Mouse (Mus musculus) hindbrain, embryonic 11.5 days (tissue): ENCODE measurements around the gene Prdm5. TPM values are rescaled to one million over a fixed set of nuclear protein-coding genes. Genes with fewer than 3 reads are reported as not detected.

Experiments used
- ATAC-seq: fragments of 200-750 bp; cut with Nextera tagmentation; 2 replicates; pipeline ENCODE4 v1.8.0; 2017; ENCODE audit warnings: mild to moderate bottlenecking, moderate TSS enrichment, moderate library complexity; ENCODE audit not compliant: low FRiP score
- DNase-seq: peaks from one replicate; pipeline ENCODE4 v3.0.0-alpha.2; 2015; ENCODE audit warnings: low spot score
- H3K27ac ChIP-seq: fragments of 300-500 bp; sonication (generic); 2 replicates; pipeline ENCODE4 v1.5.1; 2014; ENCODE audit warnings: mild to moderate bottlenecking, low read depth, low read length
- H3K27me3 ChIP-seq: fragments of 300-500 bp; sonication (generic); 2 replicates; pipeline ENCODE4 v1.6.1; 2014; ENCODE audit warnings: mild to moderate bottlenecking, low read length, moderate library complexity, mixed read lengths; ENCODE audit not compliant: control insufficient read depth, insufficient read depth
- H3K36me3 ChIP-seq: fragments of 300-500 bp; sonication (generic); 2 replicates; pipeline ENCODE4 v1.6.1; 2014; ENCODE audit warnings: mild to moderate bottlenecking, low read length, moderate library complexity, mixed read lengths; ENCODE audit not compliant: control insufficient read depth, insufficient read depth
- H3K4me1 ChIP-seq: fragments of 300-500 bp; sonication (generic); replicated peaks from 2 replicates; pipeline ENCODE4 v1.6.1; 2014; ENCODE audit warnings: low read length, mixed read lengths; ENCODE audit not compliant: control insufficient read depth, insufficient read depth
- H3K4me2 ChIP-seq: fragments of 300-500 bp; sonication (generic); replicated peaks from 2 replicates; pipeline ENCODE4 v1.6.1; 2014; ENCODE audit warnings: mild to moderate bottlenecking, low read depth, low read length
- H3K4me3 ChIP-seq: fragments of 300-500 bp; sonication (generic); 2 replicates; pipeline ENCODE4 v1.5.1; 2014; ENCODE audit warnings: low read depth, low read length
- H3K9ac ChIP-seq: fragments of 300-500 bp; sonication (generic); 2 replicates; pipeline ENCODE4 v1.6.1; 2014; ENCODE audit warnings: low read depth, low read length
- H3K9me3 ChIP-seq: fragments of 300-500 bp; sonication (generic); 2 replicates; pipeline ENCODE4 v1.6.1; 2016; ENCODE audit warnings: low read length; ENCODE audit not compliant: control insufficient read depth
- WGBS: fragments of 180-500 bp; shearing (Covaris S2); extraction: QIAGEN DNeasy Blood & Tissue Kit; methylation state at CpG from one replicate; pipeline ENCODE4 v1.1.7; 2014; 5-methylcytosine and 5-hydroxymethylcytosine counted together
- polyA plus RNA-seq: library from polyadenylated mRNA; unstranded; fragments of >200 nt; fragmentation: Nextera tagmentation; extraction: Ambion mirVana; gene quantifications from 2 replicates; pipeline ENCODE4 v1.2.1, GENCODE M21; 2014

The Prdm5 gene
- polyA plus RNA-seq, 1 experiment from 2014 or later: 16.4 TPM

GRCm38 (mm10) chr6:65932776-65933175 lies 154.0 kb downstream of the Prdm5 start:
- peak; percentile 64 for ATAC-seq
- no peak overlapping the region for H3K27ac ChIP-seq

GRCm38 (mm10) chr6:65933177-65933576 lies 154.4 kb downstream of the Prdm5 start:
- Histone ChIP-seq H3K27ac (no peak overlapping the region), H3K9me3 (no peaks in the 10 kb centered on the region), H3K4me1 (no peaks in the 10 kb centered on the region), H3K4me3 (no peak overlapping the region), H3K9ac (no peak overlapping the region), H3K4me2 (no peak overlapping the region), H3K36me3 (no peaks in the 10 kb centered on the region), H3K27me3 (no peaks in the 10 kb centered on the region)
- 21% methylated on average over 4 of the region's 4 CpGs for WGBS
- peak; percentile 87 for ATAC-seq
- peak; percentile 6 for DNase-seq

More at GRCm38 (mm10) chr6:65932776-65933175, 154.0 kb downstream of the Prdm5 start:
- H3K4me2 ChIP-seq: no peak overlapping the region
- no peak overlapping the region for H3K4me3 ChIP-seq
- no peaks in the 10 kb centered on the region for H3K9me3 ChIP-seq
- no peaks in the 10 kb centered on the region for H3K27me3 ChIP-seq
- no peak overlapping the region for H3K9ac ChIP-seq
- no peaks in the 10 kb centered on the region for H3K36me3 ChIP-seq
- no peak for DNase-seq
- no peaks in the 10 kb centered on the region for H3K4me1 ChIP-seq
- WGBS: 35% methylated on average over 1 of the region's 1 CpGs

GRCm38 (mm10) chr6:65935566-65936281 lies 156.9 kb downstream of the Prdm5 start:
- Histone ChIP-seq H3K4me3 (no peak overlapping the region), H3K9ac (no peak overlapping the region), H3K36me3 (no peaks in the 10 kb centered on the region), H3K27me3 (no peaks in the 10 kb centered on the region), H3K9me3 (no peaks in the 10 kb centered on the region), H3K4me2 (no peak overlapping the region), H3K4me1 (no peaks in the 10 kb centered on the region), H3K27ac (no peak overlapping the region)
- WGBS: 94% methylated on average over 7 of the region's 7 CpGs
- no peak for ATAC-seq
- DNase-seq: no peak

- Histone ChIP-seq H3K4me2 (no peak overlapping the region), H3K4me3 (no peak overlapping the region), H3K27me3 (no peaks in the 10 kb centered on the region), H3K4me1 (no peaks in the 10 kb centered on the region), H3K9ac (no peak overlapping the region), H3K27ac (no peak overlapping the region), H3K9me3 (no peaks in the 10 kb centered on the region), H3K36me3 (no peaks in the 10 kb centered on the region)
- DNase-seq: no peak
- 72% methylated on average over 6 of the region's 6 CpGs for WGBS
- no peak for ATAC-seq
Measured at GRCm38 (mm10) chr6:65950492-65950891, 171.7 kb downstream of the Prdm5 start.

- no peaks in the 10 kb centered on the region for H3K27me3 ChIP-seq
- DNase-seq (no peak), ATAC-seq (no peak)
- no peaks in the 10 kb centered on the region for H3K4me1 ChIP-seq
- no peaks in the 10 kb centered on the region for H3K36me3 ChIP-seq
- no peak within 1 kb of the TSS for H3K4me2 ChIP-seq
- 97% methylated on average over 10 of the region's 10 CpGs for WGBS
- no peak within 1 kb of the TSS for H3K4me3 ChIP-seq
- H3K9ac ChIP-seq: no peak within 1 kb of the TSS
- no peaks in the 10 kb centered on the region for H3K9me3 ChIP-seq
- no peak within 1 kb of the TSS for H3K27ac ChIP-seq
Measured at GRCm38 (mm10) chr6:65952309-65952708, 173.5 kb downstream of the Prdm5 start, which contains the start of gene 4930544G11Rik. Gene 4930544G11Rik (plus strand): TSS chr6:65952609.

- no peak overlapping the region for H3K4me3 ChIP-seq
- no peaks in the 10 kb centered on the region for H3K27me3 ChIP-seq
- no peaks in the 10 kb centered on the region for H3K4me1 ChIP-seq
- no peak overlapping the region for H3K27ac ChIP-seq
- H3K4me2 ChIP-seq: no peak overlapping the region
- no peak overlapping the region for H3K9ac ChIP-seq
- WGBS: 74% methylated on average over 6 of the region's 6 CpGs
- no peaks in the 10 kb centered on the region for H3K9me3 ChIP-seq
- DNase-seq (no peak), ATAC-seq (no peak)
- no peaks in the 10 kb centered on the region for H3K36me3 ChIP-seq
Measured at GRCm38 (mm10) chr6:65969386-65970111, 190.8 kb downstream of the Prdm5 start.

GRCm38 (mm10) chr6:65970410-65970809 lies 191.6 kb downstream of the Prdm5 start:
- Histone ChIP-seq H3K27me3 (no peaks in the 10 kb centered on the region), H3K9me3 (no peaks in the 10 kb centered on the region), H3K36me3 (no peaks in the 10 kb centered on the region), H3K4me2 (no peak overlapping the region), H3K4me3 (no peak overlapping the region), H3K27ac (no peak overlapping the region), H3K9ac (no peak overlapping the region), H3K4me1 (no peaks in the 10 kb centered on the region)
- 90% methylated on average over 9 of the region's 9 CpGs for WGBS
- ATAC-seq (peak; percentile 45; the same call in 1 of the 2 replicates), DNase-seq (no peak)
